Mouse (Mus musculus) left cerebral cortex, postnatal 14 days (tissue): Measurements from ENCODE around the gene Dnajb5. TPM values are rescaled to one million over a fixed set of nuclear protein-coding genes. Genes with fewer than 3 reads are reported as not detected.

Source experiments
- DNase-seq, 2 experiments: peaks; one replicate each; pipeline ENCODE4 v3.0.0; 2021 to 2022; ENCODE audit warnings: low spot score in 2 of 2, mixed read lengths in 1 of 2
- intact Hi-C: fragments of 180-260 bp; cut with DNase I; formaldehyde crosslinking; loops from one replicate; pipeline ENCODE4 v1.15.1; 2025
- long read RNA-seq, 2 experiments: library from polyadenylated mRNA; stranded (forward); transcript quantifications; one replicate each; pipeline ENCODE4 v2.0.0; 2021
- total RNA-seq, 2 experiments: library from RNA; stranded (reverse); gene quantifications; 2 replicates each; pipeline ENCODE4 v1.2.3; 2021

The Dnajb5 gene
- total RNA-seq, result 100 to 1,000 TPM; 225 to 284 TPM
- long read RNA-seq, experiment 1, full-length matches to known transcripts, result 20 of 45 reads
- long read RNA-seq, experiment 1, partial matches to known transcripts, result 17 of 45 reads
- long read RNA-seq, experiment 1, other reads (novel, unspliced or antisense), result 8 of 45 reads
- long read RNA-seq, experiment 2, full-length matches to known transcripts, result 14 of 44 reads
- long read RNA-seq, experiment 2, partial matches to known transcripts, result 23 of 44 reads
- long read RNA-seq, experiment 2, other reads (novel, unspliced or antisense), result 7 of 44 reads

DNA sequence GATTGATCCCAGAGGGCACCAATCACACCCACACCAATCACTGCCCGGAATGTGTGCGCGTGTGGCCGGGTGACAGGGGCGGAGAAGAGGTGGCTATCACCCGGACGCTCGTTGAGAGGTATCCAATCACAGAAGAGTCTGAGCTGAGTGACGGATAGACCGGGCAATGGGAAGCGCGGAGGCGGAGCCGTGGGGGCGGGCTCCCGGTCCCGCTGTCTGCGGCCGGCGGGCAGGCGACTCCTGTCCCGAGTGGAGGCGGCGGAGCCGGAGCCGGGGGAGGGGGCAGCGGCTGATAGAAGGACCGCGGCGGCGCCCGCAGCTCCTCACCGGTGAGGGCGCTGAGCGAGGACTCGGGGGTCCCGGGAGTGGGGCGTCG, at the start of gene Dnajb5:
Gene Dnajb5, plus strand, starts transcription at position 139 of the 376 bp plus-strand sequence.
- peak; percentile 99 for DNase-seq
- intact Hi-C loops, result loop anchor here (5.0 kb wide), 1 partner anchor 72 kb away; no protein-coding TSS in a partner anchor

DNA sequence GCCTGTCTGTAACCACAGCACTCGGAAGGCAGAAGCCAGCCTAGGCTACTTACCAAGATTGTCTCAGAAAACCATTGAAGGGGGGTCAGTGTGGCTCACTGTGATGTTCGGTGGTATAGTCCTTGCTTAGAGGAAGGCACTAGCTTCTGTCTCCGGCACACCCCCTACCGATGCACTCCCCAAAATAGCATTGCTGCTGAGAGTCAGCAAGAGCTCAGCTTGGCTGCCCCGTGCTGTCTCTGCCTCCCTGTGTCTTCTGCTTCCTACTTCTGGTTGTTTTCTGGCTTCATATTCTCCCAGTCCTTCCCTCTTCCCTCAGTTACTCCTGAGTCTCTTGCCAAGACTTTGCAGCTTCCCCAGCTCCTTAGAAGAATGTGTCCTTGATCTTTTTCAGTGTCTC, 48.7 kb upstream of the Dnajb5 start:
- DNase-seq, result peak; percentile 60 to 75
- intact Hi-C loops, result no loop called here

DNA sequence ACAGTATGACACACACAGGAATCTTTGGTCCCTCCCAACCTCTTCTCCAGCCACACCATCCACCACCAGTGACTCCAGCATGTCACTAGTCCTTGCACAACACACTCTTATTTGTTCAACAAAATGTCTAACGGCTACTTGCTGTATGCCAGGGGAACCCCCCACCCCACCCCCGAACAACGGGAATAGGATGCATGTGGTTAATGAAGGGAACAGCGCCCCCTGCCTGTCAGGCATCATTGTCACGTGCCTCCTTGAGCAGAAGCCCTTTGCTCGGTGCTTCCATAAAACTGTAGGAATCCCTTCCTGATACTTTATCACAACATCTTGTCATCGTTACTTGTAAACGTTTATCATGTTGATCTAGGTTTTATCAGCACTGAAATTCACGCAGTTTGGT, 47.4 kb upstream of the Dnajb5 start:
- intact Hi-C loops, result no loop called here
- peak in 1 of 2 experiments; percentile 49 for DNase-seq

DNA sequence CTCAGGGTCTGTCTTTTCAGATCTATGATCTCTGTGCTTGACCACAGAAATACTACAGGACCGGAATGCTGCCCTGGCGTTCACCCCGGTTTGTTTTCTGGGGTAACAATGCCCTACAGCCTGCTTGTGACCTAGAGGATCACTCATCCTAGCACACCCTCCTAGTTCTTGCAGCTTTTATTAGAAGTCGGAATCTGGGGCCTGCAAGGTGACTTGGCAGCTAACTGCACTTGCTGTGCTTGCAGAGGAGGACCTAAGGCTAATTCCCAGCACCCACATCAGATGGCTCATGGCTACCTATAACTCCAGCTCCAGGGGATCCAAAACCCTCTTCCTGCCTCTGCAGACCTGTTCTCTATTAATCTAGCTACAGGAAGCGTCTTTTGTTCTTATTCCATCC, 46.9 kb upstream of the Dnajb5 start:
- DNase-seq, result no peak
- intact Hi-C loops, result no loop called here

DNA sequence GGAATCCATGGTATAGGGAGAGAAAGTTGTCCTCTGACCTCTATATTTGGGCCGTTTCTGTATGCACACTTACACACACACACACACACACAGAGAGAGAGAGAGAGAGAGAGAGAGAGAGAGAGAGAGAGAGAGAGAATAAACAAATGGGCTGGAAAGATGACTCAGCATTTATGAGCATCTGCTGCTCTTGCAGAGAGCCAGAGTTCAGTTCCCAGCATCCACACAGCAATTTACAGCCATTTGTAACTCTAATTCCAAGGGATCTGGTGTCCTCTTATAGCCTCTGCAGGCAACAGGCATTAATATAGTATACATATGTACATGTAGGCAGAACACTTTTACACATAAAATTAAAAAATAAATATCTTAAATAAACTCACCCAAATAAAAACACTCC, 45.7 kb upstream of the Dnajb5 start:
- intact Hi-C loops, result no loop called here
- DNase-seq, result no peak

DNA sequence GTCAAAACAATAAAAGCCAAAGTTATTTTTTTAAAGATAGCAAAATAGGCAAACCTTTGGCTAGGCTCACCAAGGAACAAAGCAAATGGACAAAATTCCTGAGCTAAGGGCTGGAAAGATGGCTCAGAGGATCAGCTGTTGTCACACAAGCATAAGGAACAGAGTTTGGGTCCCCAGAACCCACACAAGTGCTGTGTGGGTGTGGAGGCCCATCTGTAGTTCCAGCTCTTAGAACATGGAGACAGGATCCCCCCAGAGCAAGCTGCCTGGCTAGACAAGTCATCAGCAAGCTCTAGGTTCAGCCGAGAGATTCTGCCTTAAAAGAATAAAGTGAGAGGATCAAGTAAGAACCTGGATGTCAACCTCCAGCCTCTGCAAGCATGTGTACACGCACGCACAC, 45.1 kb upstream of the Dnajb5 start:
- DNase-seq, result no peak
- intact Hi-C loops, result no loop called here

DNA sequence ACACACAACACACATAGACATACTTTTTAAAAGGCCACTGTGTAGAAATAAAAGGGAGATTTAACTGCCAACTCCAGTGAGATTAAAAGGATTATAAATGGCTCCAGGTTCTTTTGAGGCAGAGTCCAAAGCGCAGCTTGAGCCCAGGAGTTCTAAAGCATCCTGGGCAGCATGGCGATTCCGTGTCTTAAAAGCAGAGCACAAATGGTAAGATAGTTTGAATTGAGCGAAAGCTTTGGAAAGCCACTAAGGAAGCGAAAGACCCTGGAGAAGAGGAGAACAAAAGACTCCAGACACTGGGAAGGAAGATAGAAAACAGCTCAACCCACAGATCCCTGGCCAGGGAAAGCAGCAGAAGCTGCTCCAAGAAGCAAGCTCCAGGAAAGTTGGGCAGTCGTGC, 44.6 kb upstream of the Dnajb5 start:
- no peak for DNase-seq
- intact Hi-C loops, result no loop called here

DNA sequence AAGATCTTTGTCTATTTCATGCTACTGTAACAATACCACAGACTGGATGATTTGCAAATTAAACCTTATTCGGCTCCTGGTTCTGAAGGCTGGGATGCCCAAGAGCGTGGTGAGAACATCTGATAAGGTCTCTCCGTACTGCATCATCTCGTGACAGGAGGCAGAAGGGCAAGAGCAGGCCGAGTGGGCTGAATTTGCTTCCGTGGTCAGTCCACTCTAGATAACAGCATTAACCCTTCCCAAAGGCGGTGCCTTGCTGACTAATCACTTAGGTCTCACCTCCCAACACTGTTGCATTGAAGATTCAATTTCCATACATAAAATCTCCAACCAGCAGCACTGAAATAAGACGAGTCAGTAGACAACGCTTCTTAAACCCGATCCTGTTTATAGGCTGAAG, 36.2 kb upstream of the Dnajb5 start:
- intact Hi-C loops, result no loop called here
- no peak for DNase-seq

DNA sequence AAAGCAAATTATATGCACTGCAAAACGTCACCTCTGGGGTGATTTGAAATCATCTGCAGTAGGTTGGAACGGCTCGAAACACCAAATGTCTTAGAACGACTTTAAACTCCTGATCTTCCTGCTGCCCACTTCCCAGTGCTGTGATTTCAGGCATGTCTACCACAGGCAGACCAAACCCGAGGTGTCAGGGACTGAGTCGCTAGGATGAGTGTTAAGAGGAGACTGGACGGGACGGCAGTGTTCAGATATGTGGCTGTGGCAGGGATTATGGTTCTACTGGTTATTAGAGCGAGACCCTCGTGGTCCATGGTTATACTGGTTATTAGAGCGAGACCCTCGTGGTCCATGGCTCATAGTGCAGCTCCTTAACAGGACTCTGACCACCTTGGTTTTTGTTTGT, 34.3 kb upstream of the Dnajb5 start:
- intact Hi-C loops, result no loop called here

DNA sequence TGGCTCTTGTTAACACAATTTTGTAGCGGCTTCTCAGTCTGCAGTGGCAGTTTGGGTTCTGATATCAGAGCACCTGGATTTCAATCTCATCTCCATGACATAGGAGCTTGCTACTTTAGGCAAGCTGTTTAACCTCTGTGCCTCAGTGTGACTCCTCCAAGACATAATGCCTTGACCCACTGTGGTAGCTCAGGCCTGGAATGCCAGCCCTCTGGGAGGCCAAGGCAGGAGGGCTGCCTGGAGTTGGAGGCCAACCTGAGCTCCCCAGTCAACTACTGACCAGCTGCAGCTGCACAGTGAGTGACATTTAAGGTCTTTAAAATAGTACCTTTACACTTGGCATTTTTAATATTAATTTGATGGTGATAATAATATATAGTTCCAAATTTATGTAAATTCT, 33.6 kb upstream of the Dnajb5 start:
- intact Hi-C loops, result loop anchor here (2.0 kb wide), 1 partner anchor 31 kb away; no protein-coding TSS in a partner anchor
- DNase-seq, result peak in 1 of 2 experiments; percentile 1

More for the DNA sequence above, 34.3 kb upstream of the Dnajb5 start:
- DNase-seq, result peak in 1 of 2 experiments; percentile 1

DNA sequence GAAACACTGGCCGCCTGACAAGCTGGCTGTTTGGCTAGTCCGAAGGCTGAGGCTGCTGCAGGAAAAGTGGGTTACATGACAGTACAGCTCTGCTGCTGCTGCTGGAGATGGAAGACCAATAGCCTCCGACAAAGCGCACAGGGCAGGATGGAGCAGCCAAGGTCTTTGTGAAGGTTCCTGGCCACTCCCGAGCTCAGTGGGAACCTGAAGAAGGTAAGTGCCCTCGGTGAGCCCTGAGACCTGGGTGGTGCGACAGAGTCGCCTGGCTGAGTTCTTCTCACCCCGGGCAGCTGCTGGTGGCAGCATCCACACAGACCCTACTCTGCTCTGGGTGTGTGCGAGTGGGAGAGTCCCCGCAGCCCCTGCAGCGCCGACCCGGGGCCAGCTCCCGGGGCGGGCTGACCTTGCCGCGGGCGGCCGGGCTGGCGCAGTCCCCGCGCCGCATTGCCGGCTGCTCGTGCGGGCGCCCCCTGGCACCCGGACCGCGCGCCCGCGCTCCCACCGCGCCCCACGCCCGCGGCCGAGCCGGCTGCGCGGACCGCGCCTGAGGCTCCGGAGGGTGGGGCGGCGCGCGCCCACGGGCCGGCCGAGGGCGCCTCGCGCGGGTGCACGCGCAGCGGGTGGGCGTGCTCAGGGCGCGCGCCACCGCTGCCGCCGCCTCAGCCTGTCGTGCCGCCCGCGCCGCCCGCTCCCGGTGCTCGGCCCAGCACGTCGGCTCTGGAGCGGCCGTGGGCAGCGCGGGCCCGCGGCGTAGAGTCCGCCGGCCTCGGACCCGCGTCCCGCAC, 32.8 kb upstream of the Dnajb5 start, which contains the start of gene Phf24:
Gene Phf24, plus strand, starts transcription at position 44 of the 785 bp plus-strand sequence.
- intact Hi-C loops, result loop anchor here (1.0 to 2.0 kb wide), 2 partner anchors 30 kb away; no protein-coding TSS in a partner anchor
- DNase-seq, result peak in 1 of 2 experiments; percentile 65

DNA sequence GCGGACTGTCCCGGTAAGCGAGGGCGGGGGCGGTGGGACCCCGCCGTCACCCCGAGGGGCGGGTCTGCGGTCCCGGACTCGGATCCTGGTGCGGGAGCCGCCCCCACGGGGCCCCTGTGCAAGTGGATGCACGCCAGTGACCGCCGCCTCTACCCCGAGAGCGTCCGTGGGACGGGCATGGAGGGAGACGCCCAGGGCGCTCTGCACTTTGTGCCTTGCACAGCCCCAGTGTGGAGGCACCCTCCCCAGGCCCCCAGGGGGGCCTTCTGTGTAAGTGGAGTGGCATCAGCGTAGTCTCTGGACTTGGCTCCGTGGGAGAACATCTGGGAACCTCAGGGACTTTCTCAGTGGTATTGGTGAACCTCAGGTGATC, 32.2 kb upstream of the Dnajb5 start:
- intact Hi-C loops, result loop anchor here (1.0 to 2.0 kb wide), 2 partner anchors 29 to 30 kb away; no protein-coding TSS in a partner anchor
- peak in 1 of 2 experiments; percentile 19 for DNase-seq

DNA sequence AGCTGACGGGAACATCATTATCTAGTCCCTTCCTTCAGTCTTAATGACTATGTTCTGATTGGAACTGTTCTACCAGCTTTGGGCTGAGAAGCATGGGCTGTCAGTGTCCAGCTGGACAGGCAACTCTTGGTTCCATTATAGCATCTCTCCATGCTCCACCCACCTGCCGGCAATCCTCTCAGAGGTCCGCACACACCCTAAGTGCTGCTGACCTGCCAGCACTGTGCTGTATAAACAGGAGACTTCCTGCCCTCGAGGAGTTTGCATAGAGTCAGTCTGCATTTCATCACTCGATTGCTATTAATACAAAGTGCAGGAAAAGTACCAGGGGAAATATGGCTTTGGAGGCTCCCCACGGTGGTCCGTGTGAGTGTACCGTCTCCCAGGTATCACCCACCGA, 28.9 kb upstream of the Dnajb5 start:
- peak in 1 of 2 experiments; percentile 4 for DNase-seq
- intact Hi-C loops, result no loop called here

DNA sequence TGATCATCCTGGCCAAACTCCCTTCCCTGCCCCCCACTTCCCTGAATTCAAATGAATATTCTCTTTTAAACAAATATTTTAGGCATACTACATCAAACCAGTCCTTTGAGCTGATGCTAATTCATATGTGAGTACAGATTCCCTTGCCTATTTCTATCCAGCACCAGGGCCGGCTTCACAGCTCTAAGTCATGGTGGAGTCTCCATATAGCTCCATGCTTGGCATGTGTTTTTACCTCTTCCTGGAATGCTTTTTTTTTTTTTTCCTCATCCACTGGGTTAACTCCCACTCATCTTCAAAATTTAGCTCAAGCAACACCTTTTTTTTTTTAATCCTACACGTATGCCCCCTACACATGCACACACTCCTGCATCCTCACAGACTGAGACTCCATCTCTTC, 28.1 kb upstream of the Dnajb5 start:
- peak; percentile 63 to 83 for DNase-seq
- intact Hi-C loops, result no loop called here

DNA sequence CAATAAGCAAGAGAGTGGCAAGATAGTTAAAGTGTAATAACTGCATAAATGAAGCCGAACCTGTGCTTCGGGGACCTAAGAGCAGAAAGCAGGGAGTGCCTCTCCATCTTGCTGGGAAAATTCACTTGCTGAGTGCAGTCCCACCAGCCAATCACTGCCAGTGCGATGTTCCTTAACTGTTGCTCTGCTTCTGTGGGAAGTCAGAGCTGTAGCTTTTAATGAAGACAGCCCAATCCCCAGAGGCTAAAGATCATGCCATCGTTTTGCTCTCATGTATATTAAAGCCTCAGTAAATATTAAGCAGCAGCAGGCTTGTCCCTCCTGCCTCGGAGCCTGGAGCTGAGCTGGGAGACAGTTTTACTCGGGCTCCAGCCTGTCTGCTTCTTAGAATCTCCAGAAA, 27.6 kb upstream of the Dnajb5 start:
- DNase-seq, result peak in 1 of 2 experiments; percentile 19
- intact Hi-C loops, result no loop called here

DNA sequence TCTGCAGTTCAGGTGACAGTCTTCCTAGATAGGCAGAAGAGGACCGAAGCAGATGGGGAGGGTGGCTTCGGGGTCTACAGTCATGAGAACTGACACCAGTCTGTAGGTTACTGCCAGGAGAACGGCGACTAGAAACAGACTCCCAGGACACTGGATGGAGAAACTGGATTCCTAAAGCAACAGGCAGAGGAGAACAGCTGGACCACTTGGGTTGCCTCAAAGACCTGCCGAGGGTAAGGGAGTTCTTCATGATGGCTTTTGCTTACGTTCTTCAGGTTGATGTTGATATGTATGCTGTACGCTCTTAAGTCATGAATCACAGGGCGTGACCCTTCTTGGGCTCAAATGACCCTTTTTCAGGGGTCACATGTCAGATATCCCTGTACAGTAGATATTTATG, 27.2 kb upstream of the Dnajb5 start:
- DNase-seq, result peak in 1 of 2 experiments; percentile 4
- intact Hi-C loops, result no loop called here

DNA sequence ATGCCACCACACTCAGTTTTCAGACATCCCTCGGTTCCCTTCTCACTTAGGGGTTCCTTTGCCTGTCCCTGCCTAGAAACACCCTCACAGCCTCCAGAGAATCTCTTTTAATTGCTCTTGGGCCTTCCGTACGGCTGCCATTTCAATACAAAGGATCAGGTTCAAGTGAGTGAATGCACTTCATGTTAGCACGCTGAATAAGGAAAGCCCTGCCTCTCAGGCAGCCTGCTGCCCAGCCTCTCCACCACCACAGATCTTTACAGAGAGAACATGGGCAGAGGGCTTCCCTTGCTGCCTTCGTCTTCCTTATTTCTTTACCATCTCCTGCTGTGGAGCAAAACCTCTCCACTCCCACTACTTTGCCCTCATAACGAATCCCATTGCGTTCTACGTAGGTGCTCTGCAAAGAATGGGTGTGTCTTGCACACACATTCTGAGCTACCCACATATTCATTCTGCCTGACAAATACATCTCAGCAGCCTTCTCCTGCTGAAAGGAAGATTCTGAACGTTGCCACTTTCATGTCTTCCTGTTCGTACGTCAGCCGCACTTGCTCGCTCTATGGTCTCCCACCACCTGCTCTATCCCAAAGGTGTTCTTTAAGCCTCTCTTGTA, 25.4 kb upstream of the Dnajb5 start:
- intact Hi-C loops, result no loop called here
- peak in 1 of 2 experiments; percentile 29 for DNase-seq

DNA sequence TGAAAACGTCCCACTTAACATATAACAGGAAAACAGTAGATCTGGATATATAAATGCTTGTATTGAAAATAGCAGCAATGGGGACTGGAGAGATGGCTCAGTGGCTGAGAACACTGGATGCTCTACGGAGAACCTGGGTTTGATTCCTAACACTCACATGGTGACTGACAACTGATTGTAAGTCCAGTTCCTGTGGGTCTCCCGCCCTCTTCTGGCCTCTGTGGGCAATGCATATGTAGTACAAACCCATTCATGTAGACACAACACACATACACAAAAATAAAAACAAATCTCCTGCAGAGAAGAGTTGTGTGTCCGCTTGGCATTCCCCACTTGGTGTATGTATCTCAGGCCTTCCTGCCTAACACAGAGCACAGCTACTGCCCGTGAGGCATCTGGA, 21.4 kb upstream of the Dnajb5 start:
- DNase-seq, result no peak
- intact Hi-C loops, result no loop called here

DNA sequence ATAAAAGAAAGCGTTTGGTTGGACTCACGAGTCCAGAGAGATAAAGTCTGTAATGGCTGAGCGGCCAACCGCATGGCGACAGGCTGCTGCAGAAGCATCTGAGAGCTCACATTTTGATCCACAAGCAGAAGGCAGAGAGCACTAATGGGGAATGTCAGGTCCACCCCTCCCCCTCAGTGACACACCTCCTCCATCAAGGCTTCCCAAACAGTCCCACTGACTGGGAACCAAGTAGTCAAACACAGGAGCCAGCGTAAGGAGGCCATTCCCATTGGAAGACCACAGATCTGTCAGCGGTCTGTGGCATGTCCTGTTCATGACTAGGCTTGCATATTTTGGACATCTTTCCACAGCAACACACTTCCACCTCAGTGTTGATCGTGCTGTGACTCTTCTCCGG, 20.7 kb upstream of the Dnajb5 start:
- peak in 1 of 2 experiments; percentile 3 for DNase-seq
- intact Hi-C loops, result no loop called here
